Mouse (Mus musculus) gastrocnemius, postnatal 14 days (tissue): ENCODE data around the gene Myo3b. TPM values are rescaled to one million over a fixed set of nuclear protein-coding genes. Genes with fewer than 3 reads are reported as not detected.
"Not testable (repeated sequence)": the region's sequence is repeated elsewhere in the genome, so short reads cannot be mapped to it uniquely, and the experiment has no call there.

Experiments used
- DNase-seq: peaks from one replicate; pipeline ENCODE4 v3.0.0; 2021; ENCODE audit warnings: mixed read lengths
- intact Hi-C: fragments of 180-260 bp; cut with DNase I; formaldehyde crosslinking; loops from one replicate; pipeline ENCODE4 v1.15.1; 2025; ENCODE audit warnings: low total_unique reads
- total RNA-seq, 2 experiments: library from RNA; stranded (reverse); gene quantifications; 2 replicates each; pipeline ENCODE4 v1.2.3; 2021

The Myo3b gene
- total RNA-seq, 2 experiments from 2014 or later = not detected

DNA sequence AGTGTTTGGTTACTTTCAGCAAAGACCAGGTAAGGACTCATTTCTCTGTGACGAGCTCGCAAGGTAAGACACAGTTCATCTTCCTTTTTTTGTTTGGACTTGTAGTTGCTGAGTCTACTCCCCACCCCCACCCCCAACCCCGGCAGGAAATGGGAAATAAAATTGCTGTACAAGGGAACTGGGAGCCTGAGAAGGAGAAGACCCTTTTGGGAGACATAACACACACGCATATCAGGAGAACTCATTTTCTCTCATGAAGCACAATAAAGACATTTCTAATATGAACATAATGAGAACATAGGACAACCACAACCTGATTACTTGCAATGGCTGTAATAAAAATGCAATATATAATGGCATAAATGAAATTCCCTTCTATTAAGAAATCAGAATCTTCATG lies 195.5 kb downstream of the Myo3b start:
- intact Hi-C loops = not testable (repeated sequence)

DNA sequence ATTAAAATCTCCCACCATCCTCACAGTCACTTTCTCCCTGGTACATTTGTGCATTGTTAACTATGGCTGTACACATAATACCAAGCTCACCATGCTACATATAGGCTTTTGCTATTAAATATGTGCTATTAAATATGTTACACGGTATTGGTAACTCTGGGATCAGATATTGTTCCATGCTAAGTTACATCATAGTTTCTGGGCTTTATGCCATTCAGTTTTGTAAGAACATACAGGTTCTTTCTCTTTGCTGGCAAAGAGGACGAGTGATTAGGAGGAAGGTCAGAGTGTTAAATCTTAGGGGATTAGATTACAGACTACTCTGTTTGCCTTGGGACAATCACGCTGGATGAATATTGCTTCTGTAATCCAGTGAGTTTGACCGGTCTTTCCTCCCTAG lies 207.1 kb downstream of the Myo3b start:
- DNase-seq = no peak
- intact Hi-C loops = no loop called here

More for the DNA sequence above, 195.5 kb downstream of the Myo3b start:
- not testable (repeated sequence) for DNase-seq

DNA sequence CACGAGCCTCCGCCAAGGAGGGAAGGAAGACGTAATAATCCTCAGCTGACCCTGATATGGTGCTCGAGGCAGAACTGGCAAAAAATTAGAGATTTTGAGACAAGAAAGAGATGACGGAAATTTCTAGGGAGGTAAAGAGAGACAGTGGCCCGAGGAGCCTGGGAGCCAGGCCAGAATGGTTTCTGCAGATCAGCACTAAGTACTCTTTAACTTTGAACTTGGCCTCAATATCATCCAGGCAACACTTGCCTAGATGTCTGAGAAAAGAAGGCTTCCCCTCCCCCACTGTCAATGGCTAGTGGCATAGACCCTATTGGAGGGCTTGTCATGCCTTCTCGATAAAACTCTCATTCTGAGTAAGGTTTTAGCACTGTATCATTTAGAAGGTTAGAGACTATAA lies 209.7 kb downstream of the Myo3b start:
- intact Hi-C loops = no loop called here
- DNase-seq = no peak

DNA sequence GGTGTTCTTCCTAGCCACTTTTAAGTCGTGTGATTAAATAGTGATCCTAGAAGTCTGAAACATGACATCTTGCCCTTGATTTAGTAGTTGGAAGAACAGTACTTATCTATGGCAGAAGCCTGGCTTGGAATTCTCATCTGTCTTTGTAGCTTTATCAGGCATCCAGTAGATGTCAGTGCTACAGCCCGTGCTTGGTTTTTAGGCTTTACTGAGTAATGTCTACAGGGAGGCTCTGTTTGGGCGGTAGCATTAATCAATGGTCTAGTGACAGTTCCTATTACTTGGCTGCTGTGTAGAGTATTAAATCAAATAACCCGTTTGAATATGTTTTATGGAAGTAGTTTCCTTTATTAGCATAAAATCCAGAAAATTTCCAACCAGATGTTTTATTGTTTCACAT lies 210.9 kb downstream of the Myo3b start:
- intact Hi-C loops = no loop called here

DNA sequence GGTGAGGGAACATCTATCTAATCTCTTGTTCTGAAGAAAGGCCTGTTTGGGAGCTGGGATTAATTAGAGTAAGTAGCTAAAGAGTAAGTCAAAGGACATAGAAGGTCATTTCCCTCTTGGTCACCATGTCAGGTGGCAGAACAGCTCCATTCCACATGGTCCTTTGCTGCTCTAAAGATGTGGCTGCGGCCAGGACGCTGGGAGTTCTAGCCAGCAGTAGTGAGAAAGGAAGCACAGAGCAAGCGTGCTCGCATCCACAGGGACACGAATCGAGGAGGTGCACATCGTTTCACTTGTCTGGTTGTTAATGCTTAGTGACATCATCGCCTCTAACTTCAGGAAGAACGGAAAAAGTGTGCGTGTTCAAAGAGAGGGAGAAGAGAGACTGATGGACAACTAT lies 212.3 kb downstream of the Myo3b start:
- intact Hi-C loops = no loop called here
- no peak for DNase-seq

More for the DNA sequence above, 210.9 kb downstream of the Myo3b start:
- no peak for DNase-seq

DNA sequence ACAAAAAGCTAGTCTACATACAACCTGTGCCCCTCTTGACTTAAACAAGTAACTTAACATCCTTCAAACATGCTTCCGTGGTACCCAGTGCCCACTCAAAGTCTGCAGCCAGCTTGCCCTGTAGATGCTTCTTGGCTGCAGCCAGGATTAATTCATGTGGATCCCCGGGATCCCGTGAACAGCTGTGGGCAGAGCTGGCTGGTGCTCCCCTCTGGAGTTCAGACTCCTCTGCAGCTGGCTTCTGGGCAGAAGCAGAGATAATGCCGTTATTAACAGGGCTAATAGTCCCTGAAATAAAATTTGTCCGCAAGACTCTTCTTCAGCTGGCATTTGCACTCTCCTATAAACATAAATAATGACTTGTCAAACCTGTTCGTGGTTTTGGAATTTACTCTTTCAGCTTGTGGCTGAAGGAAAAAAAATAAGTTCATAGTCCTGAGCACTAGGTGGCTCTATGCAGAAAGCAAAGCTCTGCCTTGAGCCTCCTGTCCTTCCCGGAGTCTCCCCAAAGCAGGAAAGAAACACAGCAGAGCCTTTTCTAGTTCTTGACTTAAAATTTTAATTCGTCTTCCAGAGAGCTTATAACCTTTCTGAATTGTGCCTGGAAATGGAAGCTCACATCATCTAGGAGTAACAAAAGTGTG lies 220.6 kb downstream of the Myo3b start:
- intact Hi-C loops = no loop called here
- no peak for DNase-seq

DNA sequence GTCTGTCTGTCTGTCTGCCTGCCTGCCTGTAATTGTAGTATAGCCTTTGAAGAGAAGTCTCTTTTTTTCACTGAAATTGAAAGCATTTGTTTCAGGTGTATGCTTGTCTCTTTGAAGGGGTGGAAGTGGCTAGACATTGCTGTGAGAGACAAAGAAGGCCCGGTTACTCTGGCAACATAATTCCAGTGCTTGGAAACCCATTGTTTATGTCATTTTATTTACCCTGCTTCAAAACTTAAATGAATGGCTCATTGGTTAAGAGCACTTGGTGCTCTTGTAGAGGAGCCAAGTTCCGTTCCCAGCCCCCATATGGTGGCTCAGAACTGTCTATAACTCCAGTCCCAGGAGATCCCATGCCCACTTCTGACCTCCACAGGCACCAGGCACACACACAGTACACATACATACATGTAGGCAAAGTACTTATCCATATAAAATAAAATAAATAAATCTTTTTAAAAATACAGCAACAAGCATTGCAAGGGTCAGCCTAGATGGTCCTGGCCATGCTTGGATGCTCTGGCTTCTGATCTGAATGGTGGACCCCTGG lies 221.8 kb downstream of the Myo3b start:
- DNase-seq = no peak
- intact Hi-C loops = no loop called here

DNA sequence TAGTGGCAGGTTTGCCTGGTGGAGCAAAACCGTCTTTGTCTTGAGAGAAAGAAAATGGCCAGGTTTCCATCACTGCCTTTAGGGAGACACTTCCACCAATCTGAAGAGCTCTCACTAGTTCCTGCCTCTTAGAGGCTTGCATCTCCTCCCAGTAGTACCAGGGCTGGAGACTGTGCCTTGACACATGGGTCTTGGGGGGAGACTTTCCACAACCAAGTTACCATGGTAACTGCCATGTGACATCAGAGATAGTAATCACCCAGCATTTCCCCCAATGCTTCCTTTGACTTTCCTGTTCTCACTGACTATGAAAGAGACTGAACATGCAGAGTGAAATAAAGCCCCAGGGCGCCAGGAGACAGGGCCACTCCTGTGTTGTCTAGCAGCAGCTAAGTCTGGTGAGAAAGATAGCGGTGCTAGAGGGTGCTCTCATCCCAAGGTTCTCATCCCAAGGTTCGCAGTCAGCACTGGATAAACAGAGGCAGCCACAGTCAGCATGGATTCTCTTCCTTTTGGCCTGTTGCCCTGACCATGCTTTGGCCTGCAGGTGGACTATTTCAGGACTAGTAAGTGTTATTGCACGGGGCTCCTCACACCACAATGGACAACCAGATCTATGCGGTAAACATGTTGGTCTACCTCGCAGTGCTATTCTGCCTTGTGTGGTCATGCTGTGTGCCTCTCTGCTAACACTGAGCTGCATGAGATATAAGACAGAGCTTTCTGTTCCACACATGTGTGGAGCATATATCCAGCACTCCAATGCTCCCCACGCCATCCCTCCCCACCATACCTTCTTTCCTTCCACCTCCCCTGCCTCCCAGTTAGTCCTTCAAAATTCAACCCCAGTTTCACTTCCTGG lies 223.0 kb downstream of the Myo3b start:
- intact Hi-C loops = no loop called here
- no peak for DNase-seq

DNA sequence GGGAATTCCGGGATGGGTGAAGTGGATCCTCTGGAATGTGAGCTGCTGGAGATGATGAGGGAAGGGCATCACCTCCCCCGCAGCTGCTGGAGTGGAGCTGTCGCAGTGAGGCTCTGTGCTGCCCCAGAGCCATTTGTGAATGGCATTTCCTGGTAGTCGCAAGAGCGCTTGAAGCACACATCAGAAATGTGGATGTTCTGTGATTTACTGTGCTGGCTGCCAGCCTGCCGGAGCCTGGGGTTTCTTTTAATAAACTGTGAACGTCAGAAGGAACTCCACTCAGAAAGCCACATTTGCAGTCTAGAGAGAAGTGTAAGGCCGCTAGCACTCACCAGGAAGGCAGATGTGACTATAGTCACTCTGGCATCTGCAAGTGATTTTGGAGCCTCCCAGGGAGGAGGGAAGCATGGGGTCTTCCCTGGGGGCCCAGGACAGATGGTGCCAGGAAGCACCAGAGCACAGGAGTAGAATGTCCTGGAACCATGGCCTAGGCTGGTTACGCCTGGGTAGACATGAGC lies 223.7 kb downstream of the Myo3b start:
- no peak for DNase-seq
- intact Hi-C loops = no loop called here

DNA sequence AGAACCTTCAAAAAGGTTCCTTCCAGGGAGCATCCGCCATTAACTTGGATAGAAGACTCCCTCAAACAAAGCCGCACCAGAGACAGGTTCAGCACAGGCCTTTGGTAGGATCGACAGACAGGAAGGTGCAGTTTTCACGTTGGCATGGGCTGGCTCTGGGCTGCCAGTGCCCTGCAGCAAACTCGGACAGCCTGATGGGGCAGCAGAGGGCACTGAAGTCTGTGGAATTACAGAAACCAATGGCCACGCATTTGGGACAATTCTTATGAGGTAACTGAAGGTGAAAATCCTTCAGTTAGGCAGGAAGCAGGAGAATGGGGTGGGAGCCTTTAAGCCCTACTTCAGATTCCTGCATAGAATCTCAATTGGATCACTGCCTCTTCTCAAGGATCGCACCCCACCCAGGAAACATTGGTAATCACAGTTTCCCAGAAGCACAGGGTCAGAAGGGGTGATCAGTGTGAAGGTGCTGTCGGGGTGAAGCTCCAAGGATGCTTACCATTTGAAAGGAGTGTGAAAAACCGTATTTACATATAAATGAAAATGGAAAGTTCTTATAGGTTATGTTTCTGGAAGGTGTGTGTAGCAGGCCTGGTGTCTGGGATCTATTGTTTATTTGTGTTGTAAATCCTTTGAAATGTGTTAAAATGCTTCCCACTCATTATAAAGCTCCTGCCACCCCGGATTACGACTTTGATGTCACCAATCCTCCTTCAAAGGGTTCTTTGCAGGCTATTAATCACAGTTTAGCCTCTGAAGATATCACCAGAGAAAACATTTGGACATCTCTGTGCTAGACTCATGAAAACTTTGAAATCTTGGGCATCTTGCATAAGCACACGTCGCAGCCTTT lies 239.7 kb downstream of the Myo3b start:
- DNase-seq = no peak
- intact Hi-C loops = no loop called here

DNA sequence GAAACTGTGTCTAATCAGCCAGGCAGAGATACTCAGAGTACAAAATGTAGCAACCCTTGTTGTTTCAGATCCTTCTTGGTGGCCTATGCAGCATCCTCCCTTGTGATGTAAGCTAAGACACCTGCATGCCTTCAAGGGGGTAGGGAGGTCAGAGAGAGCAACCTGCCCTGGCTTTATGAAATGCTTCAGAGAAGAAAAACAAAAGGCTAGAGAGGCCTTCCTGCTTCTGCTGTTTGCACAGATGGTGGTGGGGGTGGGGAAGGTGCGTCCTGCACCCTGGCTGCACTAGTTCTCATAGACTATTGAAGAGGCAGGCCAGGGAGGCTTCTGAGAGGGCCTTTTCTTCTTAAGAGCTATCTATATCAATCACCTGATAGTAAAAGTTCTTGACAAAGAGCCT lies 245.2 kb downstream of the Myo3b start:
- DNase-seq = no peak
- intact Hi-C loops = no loop called here

DNA sequence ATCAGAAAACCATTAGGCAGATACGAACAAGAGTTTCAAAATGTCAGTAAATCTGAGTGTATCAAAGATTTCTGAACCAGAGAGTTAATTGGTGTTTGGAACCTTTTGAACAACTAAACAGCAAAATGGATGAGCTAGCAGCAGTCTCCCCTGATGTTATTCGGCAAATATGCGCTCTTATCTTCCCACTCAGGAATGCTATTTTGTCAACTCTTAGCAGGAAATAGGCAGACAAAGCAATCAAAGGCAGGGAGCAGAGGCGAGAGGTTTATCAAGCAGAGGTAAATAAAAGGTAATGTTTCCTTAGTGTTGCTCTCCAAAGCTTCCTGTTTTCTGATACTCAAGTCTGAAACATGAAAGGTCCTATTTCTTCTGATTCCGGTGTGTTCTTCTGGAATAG lies 252.1 kb downstream of the Myo3b start:
- intact Hi-C loops = no loop called here
- DNase-seq = no peak

DNA sequence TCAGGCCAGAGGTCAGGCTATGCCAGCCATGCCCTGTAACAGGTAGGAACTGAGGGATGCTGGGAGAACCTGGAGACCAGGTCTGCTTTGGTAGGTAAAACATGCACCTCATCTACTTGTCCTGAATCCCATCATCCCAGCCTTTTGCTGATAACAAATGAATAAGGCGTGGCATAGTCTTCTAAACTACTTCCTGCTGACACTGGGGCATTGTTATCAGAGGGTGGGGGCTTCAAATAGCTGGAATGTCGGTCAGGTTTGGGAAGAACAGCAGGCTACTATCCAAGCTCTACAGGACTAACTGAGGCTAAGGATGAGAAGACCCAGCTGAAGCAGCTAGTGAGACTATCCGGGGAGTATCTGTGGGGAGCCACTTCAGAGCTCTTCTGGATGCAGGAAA lies 253.8 kb downstream of the Myo3b start:
- intact Hi-C loops = no loop called here
- DNase-seq = no peak

DNA sequence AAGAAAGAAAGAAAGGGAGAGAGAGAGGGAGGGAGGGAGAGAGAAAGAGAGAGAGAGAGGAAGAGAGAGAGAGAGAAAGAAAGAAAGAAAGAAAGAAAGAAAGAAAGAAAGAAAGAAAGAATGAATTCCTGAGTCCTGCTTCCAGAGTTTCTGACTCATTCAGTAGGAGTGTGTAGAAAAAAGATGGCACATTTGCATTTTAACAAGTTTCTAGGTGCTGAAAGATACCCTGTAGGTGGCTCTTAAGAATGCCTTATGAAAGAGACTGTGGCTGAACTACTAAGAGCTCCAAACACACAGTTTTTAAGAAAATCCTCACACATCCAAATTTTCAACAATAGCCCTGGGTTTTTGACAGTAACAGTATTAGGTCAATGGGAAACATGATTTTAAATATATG lies 264.0 kb downstream of the Myo3b start:
- intact Hi-C loops = no loop called here
- no peak for DNase-seq

DNA sequence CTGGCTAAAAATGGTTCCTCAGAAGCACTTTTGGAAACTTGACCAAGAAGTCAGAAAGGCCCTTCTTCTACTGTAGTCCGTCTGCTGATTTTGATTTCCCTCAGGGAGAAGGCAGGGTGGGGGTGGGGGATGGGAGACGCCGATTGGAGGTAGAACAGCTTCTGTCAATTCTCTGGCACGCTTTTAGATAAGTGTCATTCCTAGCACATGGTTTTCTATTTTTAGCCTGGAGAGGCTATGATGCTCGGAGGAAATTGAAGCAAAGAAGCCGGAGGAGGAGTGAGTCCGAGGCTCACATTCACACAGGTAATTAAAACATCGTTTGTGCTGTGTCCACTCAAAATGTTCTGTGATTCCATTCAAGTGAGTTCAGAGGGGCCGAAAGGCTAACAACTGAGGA lies 276.2 kb downstream of the Myo3b start:
- DNase-seq = no peak
- intact Hi-C loops = no loop called here

DNA sequence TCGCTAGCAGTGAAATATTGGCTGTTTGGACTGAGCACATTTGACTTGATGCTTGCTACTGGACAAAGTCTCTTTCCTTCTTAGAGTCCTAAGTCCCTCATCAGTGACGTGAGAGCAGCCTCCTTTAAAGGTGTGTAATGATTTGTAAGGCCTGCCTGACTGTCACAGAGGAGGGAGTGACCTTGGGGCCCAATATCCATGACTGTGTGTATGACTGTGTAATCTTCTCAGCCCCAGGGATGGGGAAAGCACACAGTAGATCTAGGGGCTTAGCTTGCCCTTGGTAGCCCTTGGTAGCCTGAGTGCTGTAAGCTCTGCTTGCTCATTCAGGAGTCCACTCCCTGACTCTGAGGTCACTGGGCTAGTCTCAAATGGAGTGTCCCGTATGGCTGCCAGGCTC lies 276.8 kb downstream of the Myo3b start:
- intact Hi-C loops = no loop called here

DNA sequence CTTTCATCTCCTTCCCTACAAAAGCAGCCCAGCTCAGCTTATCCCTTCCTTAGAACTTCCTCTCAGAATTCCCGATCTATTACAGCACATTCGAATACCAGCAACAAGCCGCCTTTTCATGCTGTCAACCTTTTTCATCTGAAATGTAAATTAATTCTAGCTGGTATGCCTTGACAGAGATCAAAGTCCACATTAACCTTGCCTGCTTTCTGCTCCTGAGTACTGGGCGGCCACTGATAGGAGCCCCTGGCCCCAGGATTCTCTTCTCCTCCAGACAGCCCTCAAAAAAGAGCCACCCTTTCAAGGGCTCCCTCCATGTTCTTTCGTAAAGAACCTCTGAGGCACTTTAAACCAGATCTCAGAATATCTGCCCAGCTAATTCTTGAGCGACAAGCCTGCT lies 278.9 kb downstream of the Myo3b start:
- intact Hi-C loops = no loop called here
- DNase-seq = no peak

More for the DNA sequence above, 276.8 kb downstream of the Myo3b start:
- no peak for DNase-seq

DNA sequence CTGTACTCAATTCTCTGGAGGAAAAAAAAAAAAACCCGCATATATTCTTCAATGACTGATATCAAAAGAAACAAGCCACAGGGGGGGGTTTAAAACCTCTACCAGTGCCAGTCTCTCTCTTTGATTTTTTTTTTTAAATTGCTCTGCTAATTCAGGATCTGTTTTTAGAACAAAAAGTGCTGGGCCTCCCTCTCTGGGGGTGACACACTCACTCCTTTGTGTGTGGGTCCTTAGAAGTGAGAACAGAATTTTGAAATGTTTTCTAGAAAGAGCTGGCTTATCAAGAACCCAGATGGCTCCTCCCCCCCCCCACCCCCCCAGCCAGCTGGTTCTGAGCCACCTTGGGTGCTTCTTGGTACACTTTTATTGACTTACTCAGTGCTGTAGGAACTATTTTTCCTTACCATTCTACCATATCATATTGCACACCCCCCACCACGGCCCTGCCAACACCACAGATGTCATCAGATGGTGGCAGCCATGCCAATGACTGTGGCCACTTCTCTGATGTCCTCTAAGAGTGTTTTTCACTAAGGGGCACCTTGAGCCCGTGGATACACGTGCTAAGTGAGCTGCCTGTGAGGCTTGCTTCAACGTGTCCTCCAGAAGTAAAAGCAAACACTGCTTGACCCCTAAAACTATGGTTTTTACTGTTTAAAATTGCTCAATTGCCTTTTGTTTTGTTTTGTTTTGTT lies 280.1 kb downstream of the Myo3b start:
- intact Hi-C loops = no loop called here
- no peak for DNase-seq

DNA sequence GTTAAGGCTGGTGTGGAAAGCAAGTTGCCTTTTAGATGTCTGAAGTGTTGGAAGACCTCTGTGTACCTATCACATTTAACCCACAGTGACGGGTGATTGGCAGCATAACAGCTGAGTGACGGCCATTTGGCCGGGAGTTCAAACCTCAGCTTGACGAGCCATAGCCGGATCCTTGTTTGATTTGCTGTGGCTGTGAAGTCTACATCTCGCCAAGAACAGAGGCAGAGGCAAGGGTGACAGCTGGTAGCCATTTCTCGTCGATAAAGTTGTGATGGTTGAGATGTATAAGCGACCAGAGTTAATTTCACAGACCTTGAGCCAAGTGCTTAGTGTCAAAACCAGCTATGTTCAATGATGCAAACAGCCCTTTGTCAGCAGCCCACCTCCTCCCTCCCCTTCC lies 283.8 kb downstream of the Myo3b start:
- intact Hi-C loops = no loop called here
- no peak for DNase-seq
